Mouse (Mus musculus): ENCODE measurements around the gene Sema4f.

- TF ChIP-seq CTCF (conservative IDR thresholded peaks at IDR 0.05; ENCODE audit: low read length), result peak; percentile 98
- TF ChIP-seq NANOG (IDR thresholded peaks at IDR 0.05; ENCODE audit: borderline replicate concordance, low read length), result no peak
- TF ChIP-seq POU5F1 (IDR thresholded peaks at IDR 0.05; ENCODE audit: borderline replicate concordance, low read length), result no peak
Observed at GRCm38 (mm10) chr6:82945750-82946149, 6.2 kb upstream of the Sema4f start.

All from E14TG2a.4 (cell line).